Mouse (Mus musculus) erythroblast, embryonic 14.5 days (primary cell): ENCODE results near the gene Psmb3. TPM values are rescaled to one million over a fixed set of nuclear protein-coding genes. Genes with fewer than 3 reads are reported as not detected.
"Not testable (repeated sequence)": the region's sequence is repeated elsewhere in the genome, so short reads cannot be mapped to it uniquely, and the experiment has no call there.

Experiments
- H3K27me3 ChIP-seq: 2 replicates; pipeline ENCODE4 v1.6.1; 2012; ENCODE audit warnings: inconsistent platforms; ENCODE audit not compliant: control insufficient read depth
- H3K36me3 ChIP-seq: 2 replicates; pipeline ENCODE4 v1.6.1; 2012; ENCODE audit warnings: mild to moderate bottlenecking, inconsistent platforms; ENCODE audit not compliant: control insufficient read depth
- H3K4me1 ChIP-seq: 2 replicates; pipeline ENCODE4 v1.6.1; 2012; ENCODE audit warnings: inconsistent platforms; ENCODE audit not compliant: control insufficient read depth
- H3K4me3 ChIP-seq: replicated peaks from 2 replicates; pipeline ENCODE3; 2012; ENCODE audit warnings: moderate library complexity, mild to moderate bottlenecking, inconsistent platforms
- H3K9me3 ChIP-seq: 2 replicates; pipeline ENCODE4 v1.6.1; 2012; ENCODE audit warnings: low read length, inconsistent platforms, mixed read lengths; ENCODE audit not compliant: control insufficient read depth
- GATA1 ChIP-seq: IDR thresholded peaks from 2 replicates; pipeline ENCODE4 v1.6.1; 2012; ENCODE audit warnings: low read length, inconsistent platforms, mixed read lengths
- TAL1 ChIP-seq: IDR thresholded peaks from 3 replicates; pipeline ENCODE4 v1.6.1; 2012; ENCODE audit warnings: low read length, inconsistent platforms, mixed read lengths
- polyA plus RNA-seq: library from polyadenylated mRNA; stranded (reverse); fragments of >175 nt; gene quantifications from 2 replicates; pipeline ENCODE4 v1.2.3, GENCODE M21; 2012

Gene Psmb3
- polyA plus RNA-seq, 1 experiment = 2.3 TPM

DNA sequence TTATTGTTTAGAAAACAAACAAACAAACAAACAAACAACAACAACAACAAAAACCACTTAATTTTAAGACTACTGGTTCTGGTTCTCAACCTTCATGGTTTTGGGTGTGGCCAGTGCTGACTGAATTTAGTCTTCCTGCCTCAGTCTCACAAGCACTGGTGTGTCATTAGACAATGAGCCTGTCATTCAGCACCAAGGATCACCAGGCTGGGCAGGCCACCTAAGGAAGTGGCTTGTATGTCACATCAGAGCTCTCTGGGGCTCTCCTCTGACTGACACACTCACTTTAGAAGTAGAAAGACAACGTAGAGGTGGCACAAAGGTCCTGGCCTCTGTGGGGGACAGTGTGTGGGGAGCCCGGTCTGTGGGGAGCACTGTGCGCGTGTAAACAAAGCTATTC is 15.8 kb downstream of the Psmb3 start:
- TF ChIP-seq TAL1 = no peak
- no peak for TF ChIP-seq GATA1
- Histone ChIP-seq H3K36me3 (peaks cover 74% of the 10 kb centered on the region), H3K4me1 (no peaks in the 10 kb centered on the region), H3K9me3 (peaks cover 12% of the 10 kb centered on the region), H3K4me3 (no peak overlapping the region), H3K27me3 (no peaks in the 10 kb centered on the region)

DNA sequence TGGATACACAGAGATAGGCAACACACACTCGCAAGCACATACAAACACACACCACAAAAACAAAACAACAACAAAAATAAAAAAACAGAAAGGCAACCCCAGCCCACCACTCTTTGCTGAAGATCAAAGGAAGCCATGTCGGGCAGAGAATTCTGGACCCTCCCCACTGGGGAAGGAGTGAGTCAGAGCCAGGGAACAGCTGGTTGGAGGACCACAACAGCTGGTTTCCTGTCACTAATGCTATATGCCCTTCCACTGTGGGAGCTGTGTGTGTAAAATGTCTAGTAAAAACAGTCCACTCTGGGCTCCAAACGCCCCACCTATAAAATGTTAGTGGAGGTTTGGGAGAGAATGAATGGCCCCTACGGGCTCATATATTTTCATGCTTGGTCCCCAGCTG is 18.1 kb downstream of the Psmb3 start:
- no peak overlapping the region for H3K4me3 ChIP-seq
- peaks cover 79% of the 10 kb centered on the region for H3K36me3 ChIP-seq
- H3K4me1 ChIP-seq = no peaks in the 10 kb centered on the region
- H3K9me3 ChIP-seq = peaks cover 12% of the 10 kb centered on the region
- H3K27me3 ChIP-seq = no peaks in the 10 kb centered on the region
- no peak for TF ChIP-seq GATA1
- TF ChIP-seq TAL1 = no peak

DNA sequence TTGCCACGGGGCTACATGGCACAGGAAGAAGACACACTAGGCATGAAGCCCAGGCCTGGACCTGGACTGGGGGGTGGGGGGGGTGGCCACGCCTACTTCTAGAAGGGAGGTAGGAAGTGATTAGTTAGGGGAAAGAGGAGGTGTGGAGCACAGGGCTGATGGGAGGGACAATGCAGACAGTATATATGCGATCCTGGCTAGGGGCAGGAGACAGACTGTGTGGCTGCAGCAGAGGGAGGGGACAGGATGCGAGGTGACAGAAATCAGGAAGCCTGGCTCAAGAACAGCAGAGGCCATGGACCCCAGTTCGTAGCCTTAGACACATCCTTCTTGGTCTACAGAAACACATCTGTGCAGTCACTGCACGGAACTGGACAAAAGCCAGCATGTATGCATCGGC is 20.5 kb downstream of the Psmb3 start:
- Histone ChIP-seq H3K4me3 (no peak overlapping the region), H3K9me3 (peaks cover 12% of the 10 kb centered on the region), H3K4me1 (no peaks in the 10 kb centered on the region), H3K27me3 (no peaks in the 10 kb centered on the region), H3K36me3 (peaks cover 83% of the 10 kb centered on the region)
- TF ChIP-seq GATA1 (no peak), TAL1 (no peak)

DNA sequence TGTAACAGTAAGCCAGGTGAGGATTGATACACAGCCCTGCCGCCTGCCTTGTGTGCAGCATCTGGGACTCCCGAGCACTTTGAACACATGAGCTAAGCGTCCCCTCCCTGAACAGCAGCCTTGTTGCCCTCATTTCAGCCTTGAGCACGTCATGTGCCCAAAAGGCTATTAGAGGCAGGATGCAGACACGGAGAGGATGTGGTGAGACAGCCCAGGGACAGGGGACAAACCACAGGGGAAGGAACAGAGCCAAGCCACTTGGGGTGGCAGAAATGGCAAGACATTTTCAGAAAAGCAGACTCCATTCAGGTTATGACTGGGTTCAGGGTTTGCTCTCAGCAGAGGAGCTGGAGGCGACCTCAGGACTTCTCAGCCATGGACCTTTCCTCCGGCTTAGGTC is 25.1 kb downstream of the Psmb3 start:
- Histone ChIP-seq H3K9me3 (no peaks in the 10 kb centered on the region), H3K4me3 (no peak overlapping the region), H3K27me3 (no peaks in the 10 kb centered on the region), H3K36me3 (peaks cover 71% of the 10 kb centered on the region), H3K4me1 (no peaks in the 10 kb centered on the region)
- TF ChIP-seq TAL1 (no peak), GATA1 (no peak)

DNA sequence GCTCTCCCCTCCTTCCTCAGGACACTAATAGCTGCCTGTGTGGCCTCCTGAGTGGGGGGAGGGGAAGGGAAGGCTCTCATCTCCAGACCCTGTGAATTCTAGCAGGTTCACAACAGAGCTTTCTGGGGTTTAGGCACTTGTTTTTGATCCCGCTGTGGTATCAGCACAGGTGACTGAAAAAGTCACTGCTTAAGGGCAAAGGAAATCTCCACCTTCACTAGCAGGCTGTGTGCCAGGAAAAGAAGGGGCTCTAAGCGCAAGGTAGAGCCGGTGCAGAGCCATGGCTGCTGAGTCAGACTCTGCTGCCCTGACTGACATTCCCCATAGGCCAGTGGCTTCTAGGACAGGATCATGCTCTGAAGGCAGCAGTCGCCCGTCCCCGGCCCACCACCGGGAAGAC is 25.5 kb downstream of the Psmb3 start:
- H3K4me1 ChIP-seq = peaks cover 2% of the 10 kb centered on the region; the same call in 1 of the 2 replicates
- no peaks in the 10 kb centered on the region for H3K9me3 ChIP-seq
- no peaks in the 10 kb centered on the region for H3K27me3 ChIP-seq
- peaks cover 66% of the 10 kb centered on the region for H3K36me3 ChIP-seq
- TF ChIP-seq TAL1 = no peak
- TF ChIP-seq GATA1 = no peak
- no peak overlapping the region for H3K4me3 ChIP-seq

DNA sequence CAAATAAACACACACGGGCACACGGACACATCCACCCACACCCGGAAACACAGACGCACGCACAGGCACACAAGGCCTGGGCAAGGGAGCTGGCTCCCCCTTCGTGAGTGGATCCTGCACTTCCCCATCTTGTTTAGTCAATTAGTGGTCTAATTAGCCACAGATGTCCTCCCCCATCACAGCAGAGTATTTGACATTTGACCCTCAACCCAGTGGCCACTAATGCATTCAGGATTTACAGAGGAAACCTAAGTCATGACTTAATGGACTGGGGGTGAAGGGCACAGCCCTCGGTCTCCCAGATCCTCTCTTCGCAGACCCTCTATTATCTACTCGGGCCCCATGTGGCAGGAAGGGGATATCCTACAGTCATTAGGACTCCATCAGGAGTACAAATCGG is 30.5 kb downstream of the Psmb3 start:
- peaks cover 27% of the 10 kb centered on the region for H3K36me3 ChIP-seq
- H3K9me3 ChIP-seq = no peaks in the 10 kb centered on the region
- no peaks in the 10 kb centered on the region for H3K27me3 ChIP-seq
- TF ChIP-seq TAL1 (no peak), GATA1 (no peak)
- H3K4me3 ChIP-seq = no peak overlapping the region
- H3K4me1 ChIP-seq = peaks cover 2% of the 10 kb centered on the region; the same call in 1 of the 2 replicates

DNA sequence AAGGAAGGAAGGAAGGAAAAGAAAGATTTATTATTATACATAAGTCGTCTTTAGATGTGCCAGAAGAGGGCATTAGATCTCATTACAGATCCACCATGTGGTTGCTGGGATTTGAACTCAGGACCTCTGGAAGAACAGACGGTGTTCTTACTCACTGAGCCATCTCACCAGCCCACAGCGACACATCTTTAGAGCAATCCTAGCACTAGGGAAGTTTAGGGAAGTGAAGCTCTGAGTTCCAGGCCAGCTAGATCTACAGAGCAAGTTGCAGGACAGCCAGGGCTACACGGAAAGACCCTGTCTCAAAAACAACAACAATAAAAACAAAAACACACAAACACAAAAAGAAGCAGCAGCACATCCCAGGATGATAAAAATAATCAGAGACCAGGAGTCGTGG is 31.6 kb downstream of the Psmb3 start:
- H3K36me3 ChIP-seq = peaks cover 19% of the 10 kb centered on the region
- not testable (repeated sequence) for H3K27me3 ChIP-seq, H3K4me3 ChIP-seq, H3K4me1 ChIP-seq, H3K9me3 ChIP-seq

DNA sequence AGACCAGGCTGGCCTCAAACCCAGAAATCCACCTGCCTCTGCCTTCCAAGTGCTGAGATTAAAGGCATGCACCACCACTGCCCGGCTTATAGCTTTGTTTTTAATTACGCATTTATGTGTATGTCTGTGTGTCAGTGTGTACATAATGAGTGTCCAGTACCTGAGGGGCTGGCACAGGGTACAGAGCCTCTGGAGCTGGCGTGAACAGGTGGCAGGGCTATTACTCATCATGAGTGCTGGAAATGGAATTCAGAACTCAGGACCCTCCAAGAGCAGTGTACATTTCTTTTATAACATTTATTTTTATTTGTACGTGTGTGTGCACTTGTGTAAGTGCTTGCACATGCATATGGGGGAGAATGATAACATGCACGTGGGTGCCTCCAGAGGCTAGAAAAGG is 33.4 kb downstream of the Psmb3 start:
- Histone ChIP-seq H3K36me3 (peaks cover 9% of the 10 kb centered on the region), H3K4me1 (peaks cover 5% of the 10 kb centered on the region), H3K9me3 (no peaks in the 10 kb centered on the region), H3K4me3 (no peak overlapping the region), H3K27me3 (no peaks in the 10 kb centered on the region)
- no peak for TF ChIP-seq GATA1
- no peak for TF ChIP-seq TAL1

DNA sequence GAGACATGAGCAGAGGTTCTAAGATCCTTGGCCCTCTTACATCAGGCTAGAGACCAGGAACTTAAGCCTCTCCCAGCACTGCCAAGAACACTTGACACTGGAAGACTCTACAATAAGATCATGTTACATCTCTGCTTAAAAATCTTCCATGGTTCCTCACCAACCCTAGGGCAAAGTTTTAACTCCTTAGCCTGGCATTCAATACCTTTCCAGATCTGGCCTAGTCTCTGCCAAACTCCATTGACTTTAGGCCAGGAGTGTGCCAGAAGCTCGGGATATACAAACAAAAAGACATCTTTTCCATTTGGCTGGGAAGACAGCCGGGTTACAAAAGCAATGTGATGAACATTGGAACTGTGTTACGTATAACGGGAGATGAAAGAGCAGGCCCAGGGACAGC is 34.4 kb downstream of the Psmb3 start:
- H3K4me1 ChIP-seq = peaks cover 11% of the 10 kb centered on the region
- peaks cover 4% of the 10 kb centered on the region for H3K36me3 ChIP-seq
- H3K9me3 ChIP-seq = no peaks in the 10 kb centered on the region
- no peak overlapping the region for H3K4me3 ChIP-seq
- no peaks in the 10 kb centered on the region for H3K27me3 ChIP-seq
- no peak for TF ChIP-seq GATA1
- no peak for TF ChIP-seq TAL1

DNA sequence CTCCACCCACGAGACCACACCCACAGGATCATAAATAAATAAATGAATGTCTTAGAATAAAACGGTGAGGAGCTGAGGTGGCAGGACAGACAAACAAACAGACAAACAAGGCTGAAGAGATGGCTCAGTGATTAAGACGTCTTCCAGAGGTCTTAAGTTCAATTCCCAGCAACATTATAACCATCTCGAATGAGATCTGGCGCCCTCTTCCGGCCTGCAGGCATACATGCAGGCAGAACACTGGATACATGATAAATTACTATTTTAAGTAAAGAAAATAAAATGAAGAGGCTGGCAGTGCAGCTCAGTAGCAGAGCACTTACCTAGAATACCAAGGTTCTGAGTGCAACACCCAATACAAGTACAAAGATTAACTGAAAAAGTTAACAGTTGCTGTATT is 35.5 kb downstream of the Psmb3 start:
- H3K27me3 ChIP-seq = no peaks in the 10 kb centered on the region
- H3K4me3 ChIP-seq = no peak overlapping the region
- peaks cover 20% of the 10 kb centered on the region for H3K4me1 ChIP-seq
- no peaks in the 10 kb centered on the region for H3K36me3 ChIP-seq
- TF ChIP-seq GATA1 (no peak), TAL1 (no peak)
- H3K9me3 ChIP-seq = no peaks in the 10 kb centered on the region
